ENCODE assay signal across 12 mouse cellular contexts in the genomic region with DNA sequence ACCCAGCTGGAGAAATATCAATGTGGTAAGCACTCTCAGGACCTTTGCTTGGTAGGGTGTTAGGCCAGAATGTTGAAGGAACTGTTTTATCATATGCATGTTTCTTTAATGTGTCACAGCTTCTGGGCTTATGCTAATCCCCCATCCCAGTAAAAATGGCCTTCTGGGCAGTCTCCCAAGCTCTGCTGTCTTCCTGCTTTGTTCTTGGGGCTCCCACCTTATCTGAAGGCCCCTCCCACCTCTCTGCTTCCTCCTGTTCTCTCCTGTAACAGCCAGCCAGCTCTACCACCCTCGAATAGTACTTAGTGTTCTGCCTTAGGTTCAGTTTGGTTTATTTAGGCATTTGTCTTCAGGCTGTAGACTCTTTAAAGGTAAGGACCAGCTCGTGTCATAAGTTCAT. TPM values are rescaled to one million over a fixed set of nuclear protein-coding genes. Genes with fewer than 3 reads are reported as not detected.
DNase-seq lines count a peak whose midpoint lies in the region; ATAC-seq and TF ChIP-seq lines count a peak whose summit lies in the region.
"Had no signal": no experiment of that assay in that cellular context is flagged by ENCODE, and none has a peak within 500 bp of the region (broad histone marks: within the 10 kb centered on the region; RNA-seq: fewer than 3 reads in every experiment).

No protein-coding gene starts in this region.

- no peak for TF ChIP-seq CTCF in lung, embryonic 14.5 days (IDR thresholded peaks at IDR 0.05; ENCODE audit: low read depth)

- H3K36me3 ChIP-seq in forebrain, embryonic 14.5 days (ENCODE audit: control insufficient read depth, insufficient read depth, low read length), result no peaks in the 10 kb centered on the region
- H3K36me3 ChIP-seq in forebrain, embryonic 16.5 days (ENCODE audit: control insufficient read depth, insufficient read depth), result no peaks in the 10 kb centered on the region
- no peaks in the 10 kb centered on the region for H3K36me3 ChIP-seq in lung, embryonic 14.5 days (ENCODE audit: insufficient read depth)
- no peaks in the 10 kb centered on the region; the same call in 1 of the 2 replicates for H3K36me3 ChIP-seq in heart, embryonic 13.5 days
- H3K36me3 ChIP-seq: neural tube, embryonic 13.5 days had no signal

- H3K9me3 ChIP-seq in forebrain, embryonic 14.5 days (replicated peaks; ENCODE audit: control insufficient read depth, low read length), result no peaks in the 10 kb centered on the region
- H3K9me3 ChIP-seq in forebrain, embryonic 16.5 days (ENCODE audit: control insufficient read depth, low read length), result no peaks in the 10 kb centered on the region
- no peaks in the 10 kb centered on the region for H3K9me3 ChIP-seq in lung, embryonic 14.5 days (ENCODE audit: low read depth, low read length)
- no peaks in the 10 kb centered on the region for H3K9me3 ChIP-seq in heart, embryonic 13.5 days
- H3K9me3 ChIP-seq: hindbrain, embryonic 10.5 days; neural tube, embryonic 13.5 days had no signal

- H3K9ac ChIP-seq in forebrain, embryonic 14.5 days (ENCODE audit: low read length), result no peak overlapping the region
- H3K9ac ChIP-seq in forebrain, embryonic 16.5 days (replicated peaks; ENCODE audit: low read depth, low read length), result no peak overlapping the region
- H3K9ac ChIP-seq in lung, embryonic 14.5 days, result no peak overlapping the region
- H3K9ac ChIP-seq in heart, embryonic 13.5 days, result peak overlapping the region; percentile 29
- H3K9ac ChIP-seq: liver, embryonic 14.5 days had no signal

- no peak for ATAC-seq in forebrain, embryonic 14.5 days
- ATAC-seq in forebrain, embryonic 16.5 days, result no peak
- ATAC-seq in lung, embryonic 14.5 days (ENCODE audit: insufficient read depth), result peak; percentile 46
- ATAC-seq in heart, embryonic 13.5 days (ENCODE audit: extremely low read depth, insufficient number of reproducible peaks, low FRiP score, low TSS enrichment), result no peak
- ATAC-seq in megakaryocyte-erythroid progenitor cell, adult 5-6 weeks (replicated peaks; ENCODE audit: low FRiP score, low TSS enrichment, poor library complexity, severe bottlenecking), result 0 out of 2 replicates have a peak, but pooled peaks have one; percentile 30

- H3K4me3 ChIP-seq in forebrain, embryonic 14.5 days (ENCODE audit: low read depth, low read length), result no peak overlapping the region
- no peak overlapping the region for H3K4me3 ChIP-seq in forebrain, embryonic 16.5 days (replicated peaks; ENCODE audit: low read length)
- no peak overlapping the region for H3K4me3 ChIP-seq in lung, embryonic 14.5 days (ENCODE audit: low read depth, low read length)
- H3K4me3 ChIP-seq in heart, embryonic 13.5 days, result no peak overlapping the region
- H3K4me3 ChIP-seq: hindbrain, embryonic 10.5 days; neural tube, embryonic 13.5 days had no signal

- peaks cover 52% of the 10 kb centered on the region for H3K4me1 ChIP-seq in forebrain, embryonic 14.5 days (ENCODE audit: control insufficient read depth, insufficient read depth, low read length)
- peaks cover 63% of the 10 kb centered on the region for H3K4me1 ChIP-seq in forebrain, embryonic 16.5 days (replicated peaks; ENCODE audit: control insufficient read depth, insufficient read depth, low read length)
- H3K4me1 ChIP-seq in lung, embryonic 14.5 days (ENCODE audit: insufficient read depth), result peaks cover 36% of the 10 kb centered on the region
- H3K4me1 ChIP-seq in heart, embryonic 13.5 days, result peaks cover 88% of the 10 kb centered on the region

- peak; percentile 28 for DNase-seq in forebrain, embryonic 14.5 days (ENCODE audit: low spot score)
- peak; percentile 66 for DNase-seq in lung, embryonic 14.5 days
- no peak for DNase-seq in lung, postnatal 25 days (ENCODE audit: low spot score)
- DNase-seq in frontal cortex, postnatal 10 days (ENCODE audit: low spot score in 2 of 2), result no peak
- no peak for DNase-seq in kidney, adult 18-20 months
- DNase-seq: spleen, adult 18-20 months had no signal

- WGBS in forebrain, embryonic 14.5 days, result 48% methylated on average over 2 of the region's 2 CpGs
- 43% methylated on average over 2 of the region's 2 CpGs for WGBS in forebrain, embryonic 16.5 days
- 12% methylated on average over 2 of the region's 2 CpGs for WGBS in lung, embryonic 14.5 days
- 19% methylated on average over 2 of the region's 2 CpGs for WGBS in heart, embryonic 13.5 days

- no peak overlapping the region for H3K27ac ChIP-seq in forebrain, embryonic 14.5 days (ENCODE audit: low read depth, low read length)
- no peak overlapping the region for H3K27ac ChIP-seq in forebrain, embryonic 16.5 days (ENCODE audit: low read length)
- H3K27ac ChIP-seq in lung, embryonic 14.5 days (ENCODE audit: low read depth), result peak overlapping the region; percentile 54; the same call in 1 of the 2 replicates
- peak overlapping the region; percentile 89 for H3K27ac ChIP-seq in heart, embryonic 13.5 days (replicated peaks)
- H3K27ac ChIP-seq: hindbrain, embryonic 10.5 days; liver, embryonic 14.5 days had no signal

- no peak overlapping the region for H3K4me2 ChIP-seq in forebrain, embryonic 14.5 days (ENCODE audit: low read length)
- H3K4me2 ChIP-seq in forebrain, embryonic 16.5 days (ENCODE audit: low read length), result no peak overlapping the region
- peak overlapping the region; percentile 12; the same call in 1 of the 2 replicates for H3K4me2 ChIP-seq in lung, embryonic 14.5 days
- H3K4me2 ChIP-seq in heart, embryonic 13.5 days, result peak overlapping the region; percentile 44
- H3K4me2 ChIP-seq: neural tube, embryonic 13.5 days had no signal

- no peaks in the 10 kb centered on the region for H3K27me3 ChIP-seq in forebrain, embryonic 14.5 days (replicated peaks; ENCODE audit: control insufficient read depth, insufficient read depth, low read length)
- H3K27me3 ChIP-seq in forebrain, embryonic 16.5 days (replicated peaks; ENCODE audit: control insufficient read depth, insufficient read depth, low read length), result no peaks in the 10 kb centered on the region
- H3K27me3 ChIP-seq in lung, embryonic 14.5 days (ENCODE audit: insufficient read depth, low read length), result no peaks in the 10 kb centered on the region
- H3K27me3 ChIP-seq in heart, embryonic 13.5 days (replicated peaks), result no peaks in the 10 kb centered on the region
- H3K27me3 ChIP-seq: neural tube, embryonic 13.5 days had no signal

RNA-seq across cellular contexts. Expression of a gene that starts 10.5 kb away (rescaled TPM):
- 16.0 and 16.6 TPM in 2 replicates for polyA plus RNA-seq in forebrain, embryonic 14.5 days (2014; fragmentation: Nextera tagmentation; extraction: Ambion mirVana)
- polyA plus RNA-seq in forebrain, embryonic 16.5 days (2015; fragmentation: Nextera tagmentation; extraction: Ambion mirVana), result 19.5 and 22.6 TPM in 2 replicates
- polyA plus RNA-seq in lung, embryonic 14.5 days (2014; fragmentation: Nextera tagmentation; extraction: Ambion mirVana), result 32.7 and 33.2 TPM in 2 replicates
- polyA plus RNA-seq in heart, embryonic 13.5 days (2015; fragmentation: Nextera tagmentation; extraction: Ambion mirVana), result 8.9 and 11.9 TPM in 2 replicates
- total RNA-seq in megakaryocyte-erythroid progenitor cell, adult 5-6 weeks (2014; fragmentation: Nextera tagmentation), result 4.5 and 7.6 TPM in 2 replicates
- total RNA-seq in megakaryocyte-erythroid progenitor cell, adult 5-6 weeks (2017), result 5.8 and 7.7 TPM in 2 replicates

RNA-seq across cellular contexts. Expression of a gene that starts 37.7 kb away (rescaled TPM):
- 295 and 324 TPM in 2 replicates for polyA plus RNA-seq in forebrain, embryonic 14.5 days (2014; fragmentation: Nextera tagmentation; extraction: Ambion mirVana)
- 265 and 266 TPM in 2 replicates for polyA plus RNA-seq in forebrain, embryonic 16.5 days (2015; fragmentation: Nextera tagmentation; extraction: Ambion mirVana)
- polyA plus RNA-seq in lung, embryonic 14.5 days (2014; fragmentation: Nextera tagmentation; extraction: Ambion mirVana), result 320 and 323 TPM in 2 replicates
- polyA plus RNA-seq in heart, embryonic 13.5 days (2015; fragmentation: Nextera tagmentation; extraction: Ambion mirVana), result 213 and 243 TPM in 2 replicates
- 223 and 248 TPM in 2 replicates for total RNA-seq in megakaryocyte-erythroid progenitor cell, adult 5-6 weeks (2014; fragmentation: Nextera tagmentation)
- 358 and 414 TPM in 2 replicates for total RNA-seq in megakaryocyte-erythroid progenitor cell, adult 5-6 weeks (2017)

Comparison
In these comparisons a context has a peak if more than half of its experiments do, and no peak if none do; other contexts are left out.
1. DNase-seq: peak in forebrain, embryonic 14.5 days (single experiment) and lung, embryonic 14.5 days (single experiment); none in lung, postnatal 25 days (single experiment), frontal cortex, postnatal 10 days (0 of 2) and kidney, adult 18-20 months (single experiment).
2. ATAC-seq: peak in lung, embryonic 14.5 days (single experiment) and megakaryocyte-erythroid progenitor cell, adult 5-6 weeks (single experiment); none in forebrain, embryonic 14.5 days (single experiment), forebrain, embryonic 16.5 days (single experiment) and heart, embryonic 13.5 days (single experiment).
3. H3K27ac ChIP-seq: peak in lung, embryonic 14.5 days (single experiment) and heart, embryonic 13.5 days (single experiment); none in forebrain, embryonic 14.5 days (single experiment) and forebrain, embryonic 16.5 days (single experiment).
4. H3K4me2 ChIP-seq: peak in lung, embryonic 14.5 days (single experiment) and heart, embryonic 13.5 days (single experiment); none in forebrain, embryonic 14.5 days (single experiment) and forebrain, embryonic 16.5 days (single experiment).